Mouse (Mus musculus) regulatory T cell (primary cell): ENCODE measurements around the gene Ldhb.
"Not testable (repeated sequence)": the region's sequence is repeated elsewhere in the genome, so short reads cannot be mapped to it uniquely, and the experiment has no call there.

Source experiments
- in situ Hi-C: fragments of 300-600 bp; cut with MboI, MseI; formaldehyde crosslinking; loops from one replicate; pipeline ENCODE4 v1.15.1; 2025; ENCODE audit warnings: high pct_unique_total_duplicates

Ldhb gene

DNA sequence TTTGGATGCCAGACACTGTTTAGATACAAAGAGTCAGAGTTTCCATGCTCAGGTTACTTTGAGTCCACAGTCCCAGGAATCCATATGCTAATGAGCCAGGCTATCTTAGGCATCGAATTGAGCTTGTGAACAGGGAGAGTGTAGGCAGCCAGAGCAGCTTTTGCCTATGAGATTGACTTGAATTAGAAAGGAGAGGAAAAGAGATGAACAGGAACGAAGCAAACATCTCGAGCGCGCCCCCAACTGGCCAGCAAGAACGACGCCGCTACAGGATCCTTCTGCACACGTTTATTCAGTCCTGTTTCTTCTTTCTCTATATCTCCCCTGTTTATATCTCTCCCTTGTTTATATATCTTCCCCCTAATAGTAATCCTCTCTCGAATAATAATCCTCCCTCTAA is 7.2 kb upstream of the Ldhb start:
- in situ Hi-C loops: no loop called here

DNA sequence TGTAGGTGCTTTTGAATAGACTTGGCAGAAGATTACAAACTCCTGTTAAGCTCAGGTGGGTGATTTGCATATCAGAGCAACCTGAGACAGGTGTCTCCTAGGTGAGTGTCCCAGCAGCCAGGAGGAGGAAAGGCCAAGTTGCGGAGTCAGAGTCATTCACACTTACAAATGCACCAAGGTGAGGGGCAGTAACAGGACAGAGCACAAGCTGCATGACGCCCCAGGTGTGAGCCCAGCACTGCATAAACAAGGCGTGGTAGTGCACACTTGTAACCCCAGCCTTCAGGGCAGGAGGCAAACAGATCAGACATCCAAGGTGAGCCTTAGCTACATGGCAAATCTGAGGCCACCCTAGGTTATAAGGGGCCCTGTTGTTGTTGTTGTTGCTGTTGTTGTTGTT is 5.1 kb upstream of the Ldhb start:
- in situ Hi-C loops: no loop called here

DNA sequence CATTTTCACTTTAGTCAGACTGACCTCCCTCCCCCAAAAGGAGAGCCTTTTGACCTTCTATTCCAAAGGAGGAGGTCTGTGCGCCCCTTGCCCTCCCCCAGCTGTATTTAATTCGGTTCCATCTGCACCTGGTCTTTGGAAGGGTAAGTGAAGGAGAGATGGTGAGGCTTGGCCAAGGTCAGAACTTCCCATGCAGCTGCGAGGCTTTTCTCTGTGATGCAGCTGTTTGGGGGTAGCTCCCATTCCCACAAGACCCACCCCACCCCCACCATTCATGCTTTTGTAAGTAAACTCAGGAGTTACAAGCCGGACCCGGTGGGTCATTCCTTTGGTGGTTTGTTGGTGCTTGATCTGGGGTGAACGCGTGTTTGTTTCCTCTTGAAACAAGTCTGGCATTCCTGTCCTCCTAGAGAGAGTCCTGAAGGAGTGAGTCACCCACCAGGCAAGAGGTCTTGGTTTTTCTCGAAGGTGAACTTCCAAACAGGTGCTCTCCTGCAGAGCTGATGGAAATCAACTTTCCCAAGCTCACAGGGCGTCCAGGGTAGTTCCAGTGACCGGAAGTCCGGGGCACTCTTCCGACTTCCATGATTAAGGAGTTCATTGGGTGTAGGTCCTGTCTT is 3.9 kb upstream of the Ldhb start:
- in situ Hi-C loops: no loop called here

DNA sequence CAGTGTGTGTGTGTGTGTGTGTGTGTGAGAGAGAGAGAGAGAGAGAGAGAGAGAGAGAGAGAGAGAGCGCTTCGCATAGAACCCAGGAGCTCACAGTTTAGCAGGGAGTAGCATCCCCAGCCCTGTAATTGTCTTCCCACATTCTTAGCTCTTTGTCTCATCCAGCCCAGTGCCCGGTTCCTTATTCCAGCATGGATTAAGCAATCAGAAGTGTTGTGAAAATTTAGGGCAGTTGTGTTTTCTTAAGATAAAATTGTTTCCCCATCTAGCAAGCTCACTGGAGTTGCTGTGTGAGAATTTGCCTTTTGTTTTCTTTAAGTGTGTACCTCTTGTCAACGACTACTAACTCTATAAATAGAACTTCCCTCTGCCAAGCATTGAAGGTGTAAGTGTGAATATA is 906 bp upstream of the Ldhb start:
- in situ Hi-C loops: no loop called here

DNA sequence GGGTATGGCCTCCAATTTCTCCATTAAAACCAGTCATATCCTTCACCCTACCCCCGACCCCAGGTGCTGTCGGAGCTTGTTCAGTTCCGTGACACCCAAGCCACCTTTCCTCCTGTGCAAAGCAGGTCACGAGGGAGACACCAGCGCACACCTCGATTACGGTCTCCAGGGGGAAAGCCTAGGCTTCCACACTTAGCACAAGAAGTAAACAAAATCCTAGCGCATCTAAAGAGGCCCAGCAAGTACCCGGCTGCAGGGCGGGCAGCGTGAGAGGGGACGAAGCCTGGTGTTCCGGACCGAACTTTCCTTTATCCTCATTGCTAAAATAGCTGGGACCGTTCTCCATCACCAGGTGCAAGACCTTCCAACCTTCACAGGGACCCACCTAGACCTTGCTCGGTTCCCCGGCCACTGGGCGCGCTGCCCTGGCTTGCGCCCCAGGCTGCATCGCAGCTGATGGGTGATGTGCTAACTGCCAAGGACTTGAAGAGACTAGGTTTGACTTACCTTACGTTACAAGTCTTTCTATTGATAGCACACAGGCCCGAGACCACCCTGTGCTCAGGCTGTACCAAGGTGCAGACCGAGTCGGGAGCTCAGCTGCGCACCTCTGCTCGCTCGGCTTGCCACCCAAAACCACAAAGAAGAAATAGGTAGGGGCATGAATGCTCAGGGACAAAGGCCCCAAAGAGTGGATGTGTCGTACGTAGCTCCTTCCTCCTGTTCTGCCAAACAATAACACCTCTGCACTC is 548 bp downstream of the Ldhb start:
- in situ Hi-C loops: no loop called here

DNA sequence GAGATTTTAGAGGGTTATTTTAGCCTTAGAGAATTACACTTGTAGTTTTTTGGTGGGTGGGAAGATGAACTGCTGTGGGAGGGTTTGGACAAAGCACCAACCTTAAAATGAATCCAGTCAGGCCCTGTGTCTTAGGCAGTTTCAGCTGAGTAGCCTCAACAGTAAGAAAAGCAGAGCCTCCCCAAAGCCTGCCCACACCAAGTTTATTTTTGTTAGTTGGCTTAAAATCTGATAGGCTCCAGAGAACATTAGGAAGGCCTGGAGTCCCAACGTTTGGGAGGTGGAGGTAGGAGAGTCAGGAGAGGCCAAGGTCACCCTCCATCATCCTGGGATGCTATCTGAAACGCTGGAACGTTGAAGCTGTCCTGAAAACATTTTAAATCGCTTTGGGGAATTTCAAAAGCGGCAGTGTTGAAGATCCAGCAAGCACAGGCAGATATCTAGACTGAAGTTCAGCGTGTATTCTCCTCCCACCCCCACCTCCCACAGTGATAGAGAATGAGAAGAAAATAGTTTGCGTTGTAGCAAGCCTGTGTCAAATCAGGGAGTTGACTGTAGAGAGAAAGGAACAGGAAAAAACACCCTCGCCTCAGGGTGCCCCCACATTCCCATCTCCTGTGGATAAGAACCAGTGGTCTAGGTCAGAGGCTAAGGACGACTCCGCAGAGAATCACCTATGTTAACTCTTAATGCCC is 1.3 kb downstream of the Ldhb start:
- in situ Hi-C loops: no loop called here

DNA sequence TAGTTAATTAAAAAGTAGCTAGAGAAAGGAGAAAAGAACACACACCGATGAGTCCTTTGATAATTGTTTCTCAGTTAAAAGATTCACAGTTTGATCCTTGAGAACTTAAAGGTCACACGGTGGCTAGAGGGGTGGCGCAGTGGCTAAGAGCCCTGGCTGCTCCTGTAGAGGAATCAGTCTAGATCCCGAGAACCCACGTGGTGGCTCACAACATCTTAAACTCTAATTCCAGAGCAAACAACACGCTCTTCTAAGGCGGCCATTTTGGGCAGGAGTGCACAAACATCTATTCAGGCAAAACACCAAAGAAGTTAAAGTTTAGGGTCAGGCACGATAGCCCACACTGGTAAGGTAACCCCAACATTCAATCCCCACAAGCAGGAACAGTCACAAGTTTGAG is 4.2 kb downstream of the Ldhb start:
- in situ Hi-C loops: no loop called here

DNA sequence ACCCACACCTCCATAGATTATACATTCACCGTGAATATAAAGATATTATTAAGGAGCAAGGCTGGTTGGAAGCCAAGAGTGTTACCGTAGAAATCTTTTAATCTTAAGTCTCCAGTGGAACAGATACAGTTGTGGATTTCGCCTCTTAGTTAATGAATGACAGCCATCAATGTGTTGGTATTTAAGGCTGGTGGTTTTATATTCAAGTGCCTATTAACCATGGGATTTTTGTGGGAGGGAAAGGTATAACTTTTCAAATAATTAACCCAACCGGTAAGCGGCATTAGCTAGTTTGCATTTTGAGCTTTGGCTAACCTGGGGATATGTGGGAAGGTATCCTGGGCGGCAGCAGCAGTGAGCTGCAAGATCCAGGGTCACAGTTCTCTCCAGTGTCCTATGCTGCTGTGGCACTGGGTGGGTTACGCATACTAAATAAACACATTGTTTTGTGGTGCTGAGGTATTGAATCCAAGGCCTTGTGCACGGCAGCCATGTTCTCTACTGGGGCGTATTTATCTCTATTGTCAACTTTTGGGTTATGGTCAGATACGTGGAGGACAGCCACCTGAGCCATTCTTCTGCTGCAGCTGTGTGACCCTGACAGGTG is 5.1 kb downstream of the Ldhb start:
- in situ Hi-C loops: no loop called here

DNA sequence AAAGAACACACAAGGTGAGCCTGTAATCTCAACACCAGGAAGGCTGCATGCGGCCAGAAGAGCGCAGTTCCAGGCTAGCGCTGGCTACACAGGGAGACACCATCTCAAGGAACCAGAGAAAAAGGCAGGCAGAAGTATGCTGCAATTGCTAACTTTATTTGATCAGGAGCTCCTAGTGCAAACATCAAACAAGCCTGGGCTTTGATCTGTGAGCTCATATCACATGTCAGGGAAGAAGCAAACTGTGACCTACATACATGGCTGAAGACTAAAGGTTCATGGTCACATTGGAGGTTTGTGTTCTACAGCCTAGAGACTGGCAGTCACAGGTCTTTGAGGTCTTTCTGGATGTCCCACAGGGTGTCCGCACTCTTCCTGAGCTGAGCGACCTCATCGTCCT is 17.6 kb downstream of the Ldhb start:
- in situ Hi-C loops: not testable (repeated sequence)

DNA sequence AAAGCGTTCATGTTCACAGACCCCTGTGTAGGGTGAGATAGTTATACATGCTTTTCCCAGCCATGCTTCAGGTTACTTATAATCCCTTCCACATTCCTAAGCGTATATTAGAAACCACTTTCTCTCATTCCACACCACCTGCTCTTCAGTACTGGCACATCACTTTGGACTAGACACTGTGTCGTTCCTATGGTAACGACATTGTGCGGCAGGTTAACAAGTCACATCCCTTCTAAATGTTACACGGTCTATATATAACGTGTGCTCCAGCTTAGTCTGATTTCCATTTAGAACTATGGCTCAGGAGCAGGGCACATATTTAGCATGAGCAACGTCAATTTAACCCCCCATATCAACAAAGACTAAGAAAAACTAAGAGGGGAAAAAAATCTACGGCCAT is 20.1 kb downstream of the Ldhb start:
- in situ Hi-C loops: no loop called here

DNA sequence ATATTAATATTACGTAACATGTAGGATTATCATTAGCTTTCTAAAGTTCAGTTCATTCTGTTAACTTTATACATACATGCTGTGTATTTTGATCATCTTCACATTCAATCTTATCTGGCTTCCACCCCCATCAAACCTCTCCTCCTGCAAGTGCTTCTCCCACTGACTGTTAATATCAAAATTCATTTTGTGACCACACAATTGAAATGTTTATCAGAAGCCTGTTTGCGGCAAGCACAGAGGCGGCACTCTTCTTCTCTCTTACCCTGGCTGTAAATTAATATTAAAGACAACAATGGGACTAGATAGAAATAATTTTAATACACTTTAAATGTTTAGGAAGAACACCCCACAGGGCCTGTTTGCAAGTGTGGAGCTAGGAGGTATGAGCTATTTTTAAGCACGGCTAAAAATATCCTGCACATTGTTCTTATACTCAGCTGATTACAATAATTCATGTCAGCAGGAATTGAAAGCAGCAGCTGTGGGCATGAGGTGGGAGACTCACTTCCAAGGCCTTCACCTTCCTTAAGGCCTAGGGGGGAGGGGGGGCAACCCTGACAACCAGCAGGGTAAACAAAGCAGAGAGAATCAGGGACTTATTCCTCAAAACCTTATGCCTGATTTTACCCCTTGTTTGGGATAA is 22.2 kb downstream of the Ldhb start:
- in situ Hi-C loops: no loop called here

DNA sequence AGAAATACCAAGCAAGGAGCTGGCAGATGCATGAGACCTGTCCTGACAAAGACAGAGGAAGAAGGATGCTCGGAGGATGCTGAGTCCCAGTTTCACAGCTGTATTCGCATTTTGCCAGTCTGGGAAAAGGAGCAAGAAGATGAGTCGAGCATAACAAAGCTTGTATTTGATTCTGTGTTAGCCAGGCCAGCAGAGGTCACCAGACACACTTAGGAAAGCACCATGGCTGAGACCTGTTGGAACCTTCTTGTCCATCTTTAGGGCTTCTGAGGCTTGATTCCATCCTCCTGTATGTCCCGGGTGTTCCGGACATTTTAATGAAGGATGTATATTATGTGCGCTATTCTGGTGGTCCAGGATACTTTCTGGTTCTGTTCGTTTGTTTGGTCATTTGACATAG is 30.5 kb downstream of the Ldhb start:
- in situ Hi-C loops: no loop called here

DNA sequence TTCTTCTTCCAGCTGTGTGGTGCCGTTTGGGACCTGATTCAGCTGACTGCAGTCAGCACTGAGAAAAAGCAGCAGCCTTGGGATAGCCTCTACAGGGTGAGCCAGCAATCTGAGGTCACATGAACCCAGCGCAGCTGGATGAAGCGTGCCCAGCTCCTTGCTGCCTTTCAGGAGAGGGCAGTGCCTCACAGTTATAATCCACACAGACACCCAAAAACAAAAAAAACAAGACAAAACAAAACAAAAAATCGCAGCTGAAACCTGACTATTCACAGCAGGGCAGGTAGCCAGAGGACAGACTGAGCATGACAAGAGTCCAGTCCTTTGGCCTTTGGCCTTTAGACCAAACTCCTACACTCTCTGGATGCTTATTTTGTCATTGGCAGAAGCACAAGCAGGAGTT is 35.0 kb downstream of the Ldhb start, which contains the start of gene Gys2:
Gys2 (minus strand) TSS at position 309 of the 403 bp plus-strand sequence.
- in situ Hi-C loops: no loop called here

DNA sequence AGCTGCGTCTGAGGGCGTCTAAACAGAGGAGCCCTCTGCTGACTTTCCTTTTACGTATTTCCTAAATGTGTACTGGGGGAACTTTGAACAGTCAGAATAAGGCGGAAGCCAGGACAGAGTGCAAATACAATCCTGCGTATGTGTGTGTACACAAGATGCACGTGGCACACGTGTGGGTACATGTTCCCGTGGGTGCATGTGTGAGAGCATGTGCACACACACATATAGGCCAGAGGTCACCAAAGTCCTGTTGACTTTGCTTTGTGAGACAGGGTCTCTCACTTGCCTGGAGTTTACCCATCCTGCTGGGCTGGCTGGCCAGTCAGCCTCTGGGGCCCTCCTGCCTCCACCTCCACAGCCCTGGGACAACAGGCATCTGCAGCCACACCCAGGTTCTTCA is 36.6 kb downstream of the Ldhb start:
- in situ Hi-C loops: no loop called here

DNA sequence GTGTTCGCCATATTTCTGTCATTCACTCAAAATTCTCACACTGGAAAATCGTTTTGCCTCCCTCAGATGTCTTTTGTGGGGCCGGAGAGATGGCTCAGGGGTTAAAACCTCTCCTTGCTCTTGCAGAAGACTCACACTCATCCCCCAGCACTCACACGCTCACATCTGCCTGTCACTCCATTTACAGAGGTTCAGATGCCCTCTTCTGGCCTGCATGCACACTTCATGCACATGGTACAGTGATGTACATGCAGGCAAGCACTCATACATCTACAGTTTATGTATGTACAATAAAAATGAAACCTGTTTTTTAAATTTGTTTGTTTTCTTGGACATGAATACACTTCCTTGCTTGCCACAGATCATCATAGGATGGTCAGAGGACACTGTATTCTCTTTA is 38.2 kb downstream of the Ldhb start:
- in situ Hi-C loops: no loop called here

DNA sequence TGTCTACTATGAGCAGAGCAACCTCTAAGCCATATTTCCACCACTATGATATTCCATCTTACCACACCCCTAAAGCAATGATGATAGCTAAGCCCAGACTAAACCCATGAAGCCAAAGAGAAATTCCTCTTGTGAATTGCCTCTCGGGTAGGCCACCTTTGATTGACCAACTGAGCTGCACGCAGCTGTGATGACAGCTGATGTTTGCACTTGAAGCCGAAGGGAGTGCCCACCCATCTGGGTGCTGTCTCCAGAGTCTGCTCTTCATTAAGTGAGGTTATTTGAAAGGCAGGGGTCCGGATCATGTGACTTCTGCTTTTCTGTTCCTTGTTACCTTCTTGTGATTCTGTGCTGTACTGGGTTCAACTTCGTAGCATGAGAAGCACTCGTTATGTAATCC is 45.6 kb downstream of the Ldhb start:
- in situ Hi-C loops: no loop called here

DNA sequence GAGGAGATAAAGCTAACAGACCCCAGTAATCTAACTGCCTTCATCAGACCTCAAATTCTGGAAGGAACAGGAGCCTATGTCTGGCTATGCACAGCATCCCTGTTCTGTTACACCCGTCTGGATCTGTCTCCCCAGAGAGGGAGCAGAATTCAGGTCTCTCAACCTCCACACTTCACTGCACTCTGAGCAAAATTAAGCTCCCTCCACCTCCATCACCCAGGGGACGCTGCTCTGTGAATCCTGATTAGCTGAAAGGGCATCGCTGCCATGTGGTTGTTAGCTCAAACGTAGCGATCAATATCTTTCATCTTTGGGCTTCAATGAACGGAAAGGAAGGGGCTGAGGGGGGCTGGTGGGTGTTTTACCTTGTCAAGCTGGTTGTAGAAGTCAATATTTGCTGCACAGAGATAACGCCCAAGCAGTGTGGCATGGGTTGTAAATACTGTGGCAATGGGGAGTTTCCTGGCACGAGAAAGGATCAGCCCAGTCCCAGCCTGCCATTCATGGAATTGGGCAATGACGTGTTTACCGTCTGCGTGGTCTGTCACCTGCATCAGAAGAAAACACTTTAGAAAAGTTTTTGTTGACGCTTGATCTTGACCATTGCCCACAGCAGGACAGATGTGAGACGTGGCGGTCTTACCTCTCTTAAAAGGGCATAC is 48.6 kb downstream of the Ldhb start:
- in situ Hi-C loops: no loop called here

DNA sequence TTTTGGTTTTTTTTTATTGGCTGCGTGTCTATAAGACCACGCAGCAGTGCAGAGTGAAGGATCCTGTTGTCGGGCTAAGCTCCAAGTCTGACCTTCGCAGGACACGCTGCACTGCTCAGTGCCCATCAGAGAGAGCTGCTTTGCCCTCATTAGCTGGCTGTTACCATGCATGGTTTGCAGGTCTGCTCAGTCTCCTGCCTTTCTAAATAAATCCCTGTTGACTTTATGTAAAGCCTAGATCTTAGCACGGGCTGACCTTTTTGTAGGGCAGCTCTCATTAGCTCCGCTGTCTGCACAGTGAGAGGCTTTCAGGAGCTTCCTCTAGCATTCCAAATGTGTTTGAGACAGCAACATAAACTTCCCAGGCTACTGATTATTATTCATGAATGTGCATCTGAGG is 49.7 kb downstream of the Ldhb start:
- in situ Hi-C loops: no loop called here

DNA sequence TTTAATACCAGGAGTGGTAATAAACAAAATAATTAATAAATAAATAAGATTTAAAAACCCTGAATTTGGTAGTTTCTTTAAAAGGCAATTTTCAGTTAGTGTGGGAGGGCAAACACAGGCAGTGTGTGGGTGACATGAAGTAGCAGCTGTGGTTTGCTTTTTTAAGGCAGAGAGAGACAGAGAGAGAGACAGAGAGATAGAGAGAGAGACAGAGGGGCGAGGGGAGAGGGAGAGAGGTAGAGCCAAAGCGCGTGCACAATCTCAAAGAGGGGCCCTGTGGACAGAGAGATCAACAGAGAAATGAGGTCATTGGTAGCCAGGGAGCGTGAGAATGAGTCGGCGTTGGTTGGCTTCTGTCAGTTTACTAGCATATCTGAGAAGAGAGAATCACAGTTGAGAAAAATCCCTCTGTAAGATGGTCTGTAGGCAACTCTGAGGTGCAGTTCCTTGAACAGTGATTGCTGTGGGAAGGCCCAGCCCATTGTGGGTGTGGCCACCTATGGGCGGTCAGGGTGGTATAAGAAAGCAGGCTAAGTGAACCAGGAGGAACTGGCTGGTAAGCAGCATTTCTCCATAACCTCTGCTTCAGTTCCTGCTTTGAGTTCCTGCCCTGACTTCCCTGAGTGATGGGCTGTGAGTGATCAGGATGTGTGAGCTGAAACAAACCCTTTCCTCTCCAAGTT is 52.3 kb downstream of the Ldhb start:
- in situ Hi-C loops: no loop called here

DNA sequence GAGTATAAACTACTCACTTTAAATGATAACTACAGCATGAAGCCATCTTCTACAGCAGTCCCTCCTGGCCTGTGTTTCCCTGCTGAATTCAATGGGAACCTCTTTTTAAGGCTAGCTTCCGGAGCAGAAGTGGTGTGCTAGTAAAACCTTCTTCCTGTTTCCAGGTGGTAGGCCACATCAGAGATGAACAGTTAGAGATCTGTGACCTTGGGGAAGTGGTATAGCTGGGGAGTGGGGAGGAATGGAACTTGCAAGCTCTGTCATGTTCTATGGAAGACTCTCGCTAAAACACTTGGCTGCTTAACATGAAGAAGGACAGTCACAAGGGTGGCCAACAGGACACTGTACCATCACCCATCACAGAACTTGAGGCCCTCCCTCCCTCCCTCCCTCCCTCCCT is 54.4 kb downstream of the Ldhb start:
- in situ Hi-C loops: no loop called here

DNA sequence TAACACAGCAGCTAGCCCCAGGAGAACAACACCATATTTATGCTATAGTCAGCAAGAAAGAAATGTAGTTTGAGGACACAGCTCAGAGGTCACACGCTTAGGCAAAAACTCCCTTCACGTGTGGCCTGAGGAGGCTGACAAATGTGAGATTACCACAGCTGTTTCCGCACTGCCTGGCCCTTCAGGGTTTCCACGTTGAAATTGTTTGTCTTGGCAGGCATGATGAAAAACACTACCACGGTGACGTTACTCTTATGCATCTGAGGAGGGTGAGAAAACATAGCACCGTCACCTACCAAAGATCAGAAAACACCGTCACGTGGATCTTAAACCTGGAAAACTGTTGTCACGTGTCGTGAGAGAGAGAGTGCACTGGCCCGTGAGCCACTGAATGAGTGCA is 56.4 kb downstream of the Ldhb start:
- in situ Hi-C loops: no loop called here
